Comparison of ENCODE assay signal across 11 mouse cellular contexts in genomic region chr4:8431032-8431332, GRCm38 (mm10).
"Had no signal": no experiment of that assay in that cellular context is flagged by ENCODE, and none has a peak within 500 bp of the region (broad histone marks: within the 10 kb centered on the region; RNA-seq: fewer than 3 reads in every experiment).

No protein-coding gene starts in this region.

- H3K27ac ChIP-seq: limb, embryonic 13.5 days; liver, embryonic 14.5 days; midbrain, embryonic 10.5 days; stomach, postnatal 0 days had no signal

- H3K36me3 ChIP-seq: limb, embryonic 13.5 days; midbrain, embryonic 10.5 days had no signal

- H3K4me2 ChIP-seq: limb, embryonic 13.5 days had no signal

- H3K4me3 ChIP-seq: limb, embryonic 13.5 days; midbrain, embryonic 10.5 days had no signal

- H3K9me3 ChIP-seq: limb, embryonic 13.5 days; midbrain, embryonic 10.5 days had no signal

- DNase-seq: kidney, adult 9 months; kidney, postnatal 10 days; left cerebral cortex, postnatal 4 days; lung, adult 18-20 months; right cerebral cortex, adult 18-20 months; right cerebral cortex, postnatal 25 days had no signal

- H3K4me1 ChIP-seq: limb, embryonic 13.5 days had no signal

- H3K9ac ChIP-seq: limb, embryonic 13.5 days; liver, embryonic 14.5 days had no signal

- H3K27me3 ChIP-seq: limb, embryonic 13.5 days had no signal

- ATAC-seq: midbrain, embryonic 16.5 days had no signal
